Mouse (Mus musculus) right cerebral cortex, postnatal 14 days (tissue): ENCODE measurements at regions not wholly inside any gene's neighbourhood (a gene's known extent, or its start where the extent isn't known, plus 50 kb on each side); places are given as distances from the start of the nearest gene placed in this dataset.

Source experiments
- DNase-seq: peaks from one replicate; pipeline ENCODE4 v3.0.0; 2022

- DNase-seq = no peak
Measured at GRCm38 (mm10) chr16:51690861-51691260, 340.2 kb upstream of the Cblb start.

DNA sequence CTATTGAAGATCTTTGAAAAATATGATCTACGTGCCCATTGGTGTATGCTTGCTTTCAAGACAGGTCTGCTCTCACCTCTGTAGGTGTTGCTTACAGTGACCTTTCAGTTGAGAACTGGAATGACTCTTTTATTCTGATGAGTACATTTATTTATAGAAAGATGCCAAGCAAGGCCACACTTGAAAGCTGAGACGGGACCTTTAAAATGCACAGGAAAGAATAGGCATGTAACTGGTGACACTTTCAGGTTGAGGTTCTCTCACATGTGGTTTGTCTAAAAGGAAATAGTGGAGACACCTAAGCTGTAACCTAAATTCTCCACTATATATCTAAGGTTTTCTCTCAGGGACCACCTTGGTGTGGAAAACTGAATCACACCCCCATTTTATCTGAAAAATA, 326.0 kb upstream of the Cblb start:
- DNase-seq = no peak

- DNase-seq = no peak
Measured at GRCm38 (mm10) chr16:51718695-51719094, 312.3 kb upstream of the Cblb start.

GRCm38 (mm10) chr16:51719637-51720036, 311.4 kb upstream of the Cblb start:
- no peak for DNase-seq

- no peak for DNase-seq
Measured at GRCm38 (mm10) chr16:51722682-51723081, 308.3 kb upstream of the Cblb start.

GRCm38 (mm10) chr16:51741875-51742274, 289.1 kb upstream of the Cblb start:
- no peak for DNase-seq

GRCm38 (mm10) chr16:51751878-51752277, 279.1 kb upstream of the Cblb start:
- DNase-seq = no peak

DNA sequence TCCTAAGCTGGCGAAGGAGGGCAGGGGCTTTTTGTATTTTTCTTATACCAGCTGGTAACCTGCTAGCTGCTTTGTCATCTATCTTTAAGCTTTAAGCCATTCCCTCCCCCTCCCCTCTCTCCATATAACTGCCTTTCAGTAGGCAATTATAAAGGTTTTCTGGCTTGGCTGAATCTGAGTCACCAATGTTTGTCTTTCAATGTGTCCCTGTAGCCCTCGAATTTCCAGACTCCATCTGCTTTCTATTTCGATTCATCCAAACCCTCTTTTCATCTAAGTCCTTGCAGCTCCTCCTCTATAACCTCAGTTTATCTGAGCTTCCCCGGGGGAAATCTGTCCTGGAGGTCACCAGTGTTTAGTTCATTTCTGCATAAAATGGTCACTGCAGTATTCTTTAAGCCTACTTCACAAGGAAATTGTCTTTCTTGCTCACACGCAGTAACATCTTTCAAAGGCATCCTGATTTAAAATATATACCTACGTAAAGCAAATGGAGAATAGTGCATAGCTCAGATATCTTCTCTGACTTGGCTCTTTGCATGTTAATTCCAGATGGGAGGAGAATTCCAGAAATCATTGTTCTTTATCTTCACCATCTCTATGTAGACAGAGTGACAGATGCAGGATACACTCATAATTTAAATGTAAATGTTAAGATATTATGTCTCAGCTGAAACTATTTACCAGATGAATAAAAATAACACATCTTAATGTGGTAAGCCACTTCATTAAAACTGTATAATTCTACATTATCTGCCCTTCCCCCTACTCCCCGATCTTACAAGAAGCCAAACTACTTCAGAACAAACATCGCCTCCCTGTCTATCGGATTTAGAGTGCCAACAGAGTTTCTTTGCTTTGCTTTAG, 272.4 kb upstream of the Cblb start:
- no peak for DNase-seq

GRCm38 (mm10) chr16:51759228-51759647, 271.8 kb upstream of the Cblb start:
- no peak for DNase-seq

DNA sequence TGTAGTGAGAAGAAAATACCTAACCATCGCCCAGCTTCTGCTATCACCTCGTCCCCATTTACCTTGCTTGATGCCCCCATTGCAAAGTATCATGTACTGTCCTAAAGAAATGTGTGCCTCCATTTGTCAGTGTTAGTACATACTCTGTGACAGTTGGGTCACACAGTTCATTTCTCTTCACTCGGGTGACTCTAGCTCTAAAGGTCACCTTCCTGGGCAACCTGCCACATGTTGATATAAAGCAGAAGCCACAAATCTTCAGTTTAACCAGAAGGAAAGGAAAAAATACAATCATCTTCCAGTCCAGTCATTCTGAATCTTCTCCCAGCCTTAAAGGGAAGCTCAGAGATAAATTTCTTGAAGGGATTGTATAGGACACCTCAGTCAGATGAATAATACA, 263.5 kb upstream of the Cblb start:
- no peak for DNase-seq

DNA sequence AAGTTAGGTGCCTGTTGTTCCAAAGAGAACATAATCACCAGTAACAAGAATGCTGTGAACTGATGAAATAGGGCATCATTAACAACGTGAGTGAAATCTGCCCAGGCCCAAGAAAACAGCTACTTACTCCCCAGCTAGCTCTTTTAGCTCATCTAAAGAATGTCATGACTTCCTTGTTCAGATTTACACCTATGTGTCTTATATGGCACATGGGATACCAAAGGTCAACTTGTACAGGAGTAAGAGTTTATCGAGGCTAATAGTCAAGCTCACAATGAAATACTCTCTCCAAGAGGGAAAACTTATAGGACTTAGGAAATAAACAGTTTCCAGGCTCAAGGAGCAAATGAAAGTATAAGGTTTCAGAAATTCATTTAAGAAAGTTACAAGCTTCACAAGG, 252.1 kb upstream of the Cblb start:
- no peak for DNase-seq

GRCm38 (mm10) chr16:51795003-51795402, 236.0 kb upstream of the Cblb start:
- no peak for DNase-seq

DNA sequence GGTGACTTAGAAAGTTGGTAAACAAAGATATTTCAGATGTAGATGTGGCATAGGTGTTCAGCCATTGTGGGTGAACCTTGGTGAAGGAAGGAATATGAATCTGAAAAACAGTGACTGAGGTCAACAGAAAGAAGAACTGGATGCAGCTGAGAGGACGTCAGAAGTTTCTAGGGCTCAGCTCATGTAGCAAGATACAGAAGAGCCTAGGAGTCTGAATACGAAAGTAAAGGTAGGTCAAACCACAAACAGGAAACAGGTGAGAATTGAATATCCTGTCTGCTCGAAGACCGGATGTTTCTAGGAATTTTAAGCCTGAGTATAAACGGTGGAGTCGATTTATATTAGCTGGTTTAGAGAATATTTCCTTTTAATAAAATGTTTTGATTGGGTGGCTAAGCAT, 223.7 kb upstream of the Cblb start:
- no peak for DNase-seq

GRCm38 (mm10) chr16:51809120-51809519, 221.9 kb upstream of the Cblb start:
- no peak for DNase-seq

GRCm38 (mm10) chr16:51811073-51811472, 220.0 kb upstream of the Cblb start:
- DNase-seq = no peak

DNA sequence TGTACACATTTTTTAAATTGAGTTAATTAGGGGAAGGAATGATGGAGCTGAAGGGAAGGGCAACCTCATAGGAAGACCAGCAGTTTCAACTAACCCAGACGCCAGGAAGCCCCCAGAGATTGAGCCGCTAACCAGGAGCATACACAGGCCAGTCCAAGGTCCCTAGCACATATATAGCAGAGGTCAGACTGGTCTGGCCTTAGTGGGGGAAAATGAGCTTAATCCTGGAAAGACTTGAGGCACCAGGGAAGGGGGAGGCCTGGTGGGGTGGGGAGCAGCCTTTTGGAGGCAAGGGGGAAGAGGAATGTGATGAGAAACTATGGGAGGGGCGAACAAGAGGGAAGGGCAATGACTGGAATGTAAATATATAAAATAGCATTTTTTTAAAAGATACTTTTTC, 188.3 kb upstream of the Cblb start:
- DNase-seq = no peak

- no peak for DNase-seq
Measured at GRCm38 (mm10) chr16:51845539-51845938, 185.5 kb upstream of the Cblb start.

GRCm38 (mm10) chr16:51880711-51881110, 150.3 kb upstream of the Cblb start:
- DNase-seq = no peak

GRCm38 (mm10) chr16:51881127-51881526, 149.9 kb upstream of the Cblb start:
- DNase-seq = no peak

DNA sequence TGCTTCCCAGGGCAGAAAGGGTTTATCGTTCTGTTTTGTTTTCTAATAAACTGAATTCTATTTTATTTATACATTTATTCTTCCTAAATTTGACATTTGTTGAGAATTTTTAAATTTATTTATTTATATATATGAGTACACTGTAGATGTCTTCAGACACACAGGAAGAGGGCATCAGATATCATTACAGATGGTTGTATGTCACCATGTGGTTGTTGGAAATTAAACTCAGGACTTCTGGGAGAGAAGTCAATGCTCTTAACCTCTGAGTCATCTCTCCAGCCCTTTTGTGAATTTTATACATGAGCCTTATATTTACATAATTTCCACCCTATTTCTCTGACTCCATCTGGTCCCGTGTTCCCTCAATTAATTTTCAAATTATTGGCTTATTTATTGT, 147.2 kb upstream of the Cblb start:
- no peak for DNase-seq

DNA sequence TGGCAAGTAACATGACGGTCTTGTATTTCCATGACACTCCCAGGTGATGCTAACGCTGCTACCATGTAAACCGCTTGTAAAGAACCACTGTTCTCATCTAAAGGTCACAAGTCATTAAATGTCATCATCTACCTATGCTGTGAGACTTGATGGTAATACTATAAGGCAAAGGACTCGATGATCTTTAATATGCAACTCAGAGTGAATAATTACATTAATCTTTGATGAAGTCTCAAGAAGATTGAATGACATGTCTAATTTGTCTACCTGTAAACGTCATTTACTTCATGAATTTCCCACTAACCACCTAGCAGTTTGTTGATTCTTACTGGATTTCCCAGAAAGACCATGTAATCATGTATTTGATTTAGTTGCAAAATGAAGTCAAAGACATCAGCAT, 143.5 kb upstream of the Cblb start:
- DNase-seq = no peak

- DNase-seq = no peak
Measured at GRCm38 (mm10) chr16:51905588-51905987, 125.4 kb upstream of the Cblb start.

DNA sequence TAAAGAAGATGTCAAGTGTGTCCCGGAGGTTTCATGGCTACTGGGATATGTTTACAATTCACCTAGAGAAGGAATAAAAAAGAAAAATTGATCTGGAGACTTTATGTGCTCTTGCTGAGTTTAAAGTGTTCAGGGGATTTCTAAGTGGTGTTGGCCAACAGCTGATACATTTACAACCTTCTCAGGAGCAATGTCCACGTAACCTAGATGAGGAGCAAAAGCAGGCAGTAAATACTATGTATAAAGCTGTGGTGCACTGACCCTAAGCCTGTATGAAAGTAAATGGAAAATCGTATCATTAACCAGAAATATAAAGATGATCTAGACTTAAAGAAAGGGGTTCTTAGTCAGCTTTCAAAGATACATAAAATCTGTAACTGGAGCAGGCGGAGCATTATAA, 124.3 kb upstream of the Cblb start:
- DNase-seq = no peak

GRCm38 (mm10) chr16:51910046-51910445, 121.0 kb upstream of the Cblb start:
- no peak for DNase-seq

DNA sequence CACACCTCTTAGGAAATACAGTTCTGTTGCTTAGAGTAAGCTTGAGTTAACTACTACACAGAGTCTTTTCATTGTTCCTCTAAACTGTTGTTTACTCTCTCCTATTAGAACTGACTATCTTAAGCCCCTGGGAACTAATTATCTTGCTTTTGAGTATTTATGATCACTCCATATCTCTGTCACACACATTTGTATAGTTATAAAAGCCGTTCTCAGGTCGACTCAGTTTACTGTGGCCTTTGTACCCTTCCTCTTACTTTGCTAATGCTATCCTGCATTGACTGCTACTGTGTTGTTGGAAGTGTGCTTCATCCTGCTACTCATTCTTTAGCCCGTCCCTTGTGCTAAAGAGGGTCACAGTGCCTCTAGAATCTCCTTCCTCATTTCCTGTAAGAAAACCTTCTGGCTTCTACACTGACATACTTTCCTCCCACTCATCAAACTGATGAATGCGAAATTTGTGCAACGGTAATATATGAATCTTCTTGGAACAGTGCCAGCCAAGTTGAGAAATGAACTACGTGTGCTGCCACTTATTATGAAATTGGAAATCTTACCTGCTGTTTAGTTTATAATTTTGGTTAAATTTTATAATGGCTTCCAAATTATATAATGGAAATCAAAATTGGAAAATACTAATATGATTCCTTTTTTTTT, 119.8 kb upstream of the Cblb start:
- no peak for DNase-seq
